Mouse (Mus musculus) effector memory CD4-positive, alpha-beta T cell, adult 7 months (primary cell): Measurements from ENCODE around the gene Tmem245. TPM values are rescaled to one million over a fixed set of nuclear protein-coding genes. Genes with fewer than 3 reads are reported as not detected.

ENCODE experiments used
- polyA plus RNA-seq: library from polyadenylated mRNA; unstranded; fragments of 100-300 nt; shearing (Covaris generic); gene quantifications from one replicate; pipeline ENCODE4 v1.2.1, GENCODE M21; 2017

Tmem245 gene
- 10.8 TPM for polyA plus RNA-seq

GRCm38 (mm10) chr4:56946641-56947640 is at the start of gene Tmem245:
TSS of gene Tmem245 (minus strand) at chr4:56947437.

GRCm38 (mm10) chr4:56990215-56990584 is 43.0 kb upstream of the Tmem245 start, which contains the start of gene Frrs1l:
TSS of gene Frrs1l (minus strand) at chr4:56990391.

GRCm38 (mm10) chr4:56865003-56865511 is 82.2 kb downstream of the Tmem245 start, which contains the start of gene Ctnnal1:
TSS of gene Ctnnal1 (minus strand) at chr4:56865188.

Other genes starting within 250 kb of the Tmem245 start
- not detected for gene Gm26657, start 207.4 kb downstream of the Tmem245 start, polyA plus RNA-seq
- gene Actl7b, start 206.0 kb downstream of the Tmem245 start, polyA plus RNA-seq: not detected
- not detected for gene Actl7a, start 204.0 kb downstream of the Tmem245 start, polyA plus RNA-seq
- gene Elp1, start 145.1 kb downstream of the Tmem245 start, polyA plus RNA-seq: 25.1 TPM
- gene Fam206a, start 145.1 kb downstream of the Tmem245 start, polyA plus RNA-seq: 10.3 TPM
- gene Ctnnal1, start 82.2 kb downstream of the Tmem245 start, polyA plus RNA-seq: 2.2 TPM
- not detected for gene Frrs1l, start 43.0 kb upstream of the Tmem245 start, polyA plus RNA-seq
- 0.41 TPM for gene Epb41l4b, start 196.0 kb upstream of the Tmem245 start, polyA plus RNA-seq